Mouse (Mus musculus): ENCODE results near the gene Pcbp3.

GRCm38 (mm10) chr10:76924441-76924840 is 37.2 kb downstream of the Pcbp3 start:
- TF ChIP-seq EP300 (IDR thresholded peaks at IDR 0.05; ENCODE audit: insufficient read depth, low read depth, low read length) (no peak), CTCF (IDR thresholded peaks at IDR 0.05) (no peak)

Data from heart, adult 2 months (tissue).